Mouse (Mus musculus) layer of hippocampus, adult 2 months (tissue): ENCODE measurements at regions not wholly inside any gene's neighbourhood (a gene's known extent, or its start where the extent isn't known, plus 50 kb on each side); places are given as distances from the start of the nearest gene placed in this dataset.

ENCODE experiments used
- DNase-seq, 2 experiments: peaks; one replicate each; pipeline ENCODE4 v3.0.0; 2022; ENCODE audit warnings: low spot score in 2 of 2
- H3K27ac ChIP-seq: fragments of 200-600 bp; 2 replicates; pipeline ENCODE4 v1.8.1; 2022
- H3K4me3 ChIP-seq: fragments of 200-600 bp; 2 replicates; pipeline ENCODE4 v1.8.1; 2022; ENCODE audit warnings: mild to moderate bottlenecking
- CTCF ChIP-seq: fragments of 200-600 bp; conservative IDR thresholded peaks from 2 replicates; pipeline ENCODE4 v1.8.1; 2022; ENCODE audit warnings: antibody characterized with exemption, mild to moderate bottlenecking, moderate library complexity

- no peak for DNase-seq
- no peak for TF ChIP-seq CTCF
- Histone ChIP-seq H3K4me3 (no peak overlapping the region), H3K27ac (no peak overlapping the region)
These were observed 238.3 kb downstream of the Abcc12 start for GRCm38 (mm10) chr8:86342016-86342684.

GRCm38 (mm10) chr8:86338574-86339264 is 241.8 kb downstream of the Abcc12 start:
- DNase-seq = no peak
- H3K27ac ChIP-seq = peak overlapping the region; percentile 77
- TF ChIP-seq CTCF = no peak
- no peak overlapping the region for H3K4me3 ChIP-seq

GRCm38 (mm10) chr8:86331383-86331782 is 249.1 kb downstream of the Abcc12 start:
- no peak overlapping the region for H3K27ac ChIP-seq
- H3K4me3 ChIP-seq = no peak overlapping the region
- no peak for TF ChIP-seq CTCF
- DNase-seq = no peak

GRCm38 (mm10) chr8:86328626-86329025 is 251.9 kb downstream of the Abcc12 start:
- Histone ChIP-seq H3K27ac (0 out of 2 replicates have a peak overlapping the region, but pooled peaks have one; percentile 10), H3K4me3 (no peak overlapping the region)
- DNase-seq = peak; percentile 37 to 67
- TF ChIP-seq CTCF = peak; percentile 34; the same call in 1 of the 2 replicates

- peak in 1 of 2 experiments; percentile 9 for DNase-seq
- no peak for TF ChIP-seq CTCF
- H3K27ac ChIP-seq = no peak overlapping the region
- H3K4me3 ChIP-seq = no peak overlapping the region
These were observed 252.5 kb downstream of the Abcc12 start for GRCm38 (mm10) chr8:86327982-86328381.

- DNase-seq = no peak
- Histone ChIP-seq H3K4me3 (no peak overlapping the region), H3K27ac (peak overlapping the region; percentile 72)
- no peak for TF ChIP-seq CTCF
These were observed 255.4 kb downstream of the Abcc12 start for GRCm38 (mm10) chr8:86325040-86325439.

- no peak overlapping the region for H3K4me3 ChIP-seq
- no peak for DNase-seq
- TF ChIP-seq CTCF = peak; percentile 24; the same call in 1 of the 2 replicates
- H3K27ac ChIP-seq = peak overlapping the region; percentile 72
These were observed 255.9 kb downstream of the Abcc12 start for GRCm38 (mm10) chr8:86324542-86324941.

- DNase-seq = no peak
- H3K4me3 ChIP-seq = no peak overlapping the region
- no peak for TF ChIP-seq CTCF
- no peak overlapping the region; the same call in 1 of the 2 replicates for H3K27ac ChIP-seq
These were observed 256.7 kb downstream of the Abcc12 start for GRCm38 (mm10) chr8:86323823-86324222.

GRCm38 (mm10) chr8:86322494-86322893 is 258.0 kb downstream of the Abcc12 start:
- no peak for DNase-seq
- H3K4me3 ChIP-seq = no peak overlapping the region
- H3K27ac ChIP-seq = peak overlapping the region; percentile 61
- TF ChIP-seq CTCF = no peak

GRCm38 (mm10) chr8:86320938-86321337 is 259.5 kb downstream of the Abcc12 start:
- DNase-seq = no peak
- TF ChIP-seq CTCF = peak; percentile 40
- no peak overlapping the region for H3K4me3 ChIP-seq
- H3K27ac ChIP-seq = no peak overlapping the region

GRCm38 (mm10) chr8:86318531-86318930 is 262.0 kb downstream of the Abcc12 start:
- TF ChIP-seq CTCF = no peak
- DNase-seq = no peak
- Histone ChIP-seq H3K4me3 (no peak overlapping the region), H3K27ac (no peak overlapping the region)

GRCm38 (mm10) chr8:86316236-86316635 is 264.2 kb downstream of the Abcc12 start:
- no peak for TF ChIP-seq CTCF

GRCm38 (mm10) chr8:86309460-86309859 is 271.0 kb downstream of the Abcc12 start:
- Histone ChIP-seq H3K4me3 (no peak overlapping the region), H3K27ac (no peak overlapping the region)
- TF ChIP-seq CTCF = no peak
- no peak for DNase-seq

More at GRCm38 (mm10) chr8:86316236-86316635, 264.2 kb downstream of the Abcc12 start:
- no peak overlapping the region for H3K4me3 ChIP-seq
- no peak for DNase-seq
- H3K27ac ChIP-seq = no peak overlapping the region

GRCm38 (mm10) chr8:86307339-86307738 is 273.1 kb downstream of the Abcc12 start:
- TF ChIP-seq CTCF = no peak
- Histone ChIP-seq H3K4me3 (no peak overlapping the region), H3K27ac (no peak overlapping the region)
- DNase-seq = no peak
